Mouse (Mus musculus) lung, postnatal 25 days (tissue): ENCODE results near the gene Gas8.
A peak's percentile ranks its signal among the peaks of the same experiment; 100 is the strongest.
"Not testable (repeated sequence)": the region's sequence is repeated elsewhere in the genome, so short reads cannot be mapped to it uniquely, and the experiment has no call there.

Experiments
- DNase-seq: peaks from one replicate; pipeline ENCODE4 v3.0.0; 2022; ENCODE audit warnings: low spot score

Gas8 gene

GRCm38 (mm10) chr8:123518667-123519066 is at the start of gene Gas8:
Gene Gas8 (plus strand): TSS chr8:123518834.
- DNase-seq: peak; percentile 92

DNA sequence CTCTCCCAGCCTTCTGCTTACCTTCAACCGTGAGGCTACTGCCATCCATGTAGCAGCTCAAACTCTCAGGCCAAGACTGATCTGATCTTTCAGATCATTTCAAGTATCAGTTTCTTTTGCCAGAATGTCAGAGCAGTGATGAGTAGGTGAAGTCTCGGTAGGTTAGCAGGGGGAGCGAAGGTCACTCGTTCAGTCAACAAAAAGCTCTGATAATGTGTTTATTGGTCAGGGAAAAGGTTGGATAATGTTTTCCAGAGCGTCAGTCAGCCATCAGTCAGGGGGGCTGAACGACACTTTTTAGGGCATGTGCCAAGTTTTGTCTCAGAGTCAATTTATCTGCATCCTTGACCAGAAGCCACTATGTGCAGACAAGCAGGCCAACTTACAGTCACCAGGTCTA is 45.6 kb upstream of the Gas8 start:
- DNase-seq: not testable (repeated sequence)

GRCm38 (mm10) chr8:123474549-123474948 is 44.1 kb upstream of the Gas8 start:
- DNase-seq: not testable (repeated sequence)

GRCm38 (mm10) chr8:123476911-123477736 is 41.5 kb upstream of the Gas8 start:
- DNase-seq: peak; percentile 1

DNA sequence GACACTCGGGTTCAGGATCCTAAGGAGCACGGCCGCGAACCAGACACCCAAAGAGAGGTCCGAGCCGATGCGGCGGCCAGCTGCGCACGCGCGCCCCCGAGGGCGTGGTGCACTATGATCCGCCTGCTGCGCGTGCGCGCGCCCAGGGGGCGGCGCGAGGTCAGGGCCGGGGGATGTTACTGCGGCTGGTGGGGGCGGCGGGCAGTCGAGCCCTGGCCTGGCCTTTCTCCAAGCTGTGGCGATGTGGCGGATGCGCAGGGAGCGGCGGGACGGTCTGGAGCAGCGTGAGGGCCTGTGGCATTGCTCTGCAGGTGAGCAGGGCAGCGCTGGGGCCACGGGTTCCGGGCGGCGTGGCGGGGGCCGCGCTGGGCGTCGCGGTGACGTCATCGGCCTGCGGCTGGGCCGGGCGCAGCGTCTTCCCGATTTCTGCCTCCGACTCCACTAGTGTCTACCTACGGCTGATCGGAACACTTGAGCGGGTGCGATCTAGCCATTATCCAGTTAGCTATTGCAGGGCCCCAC is 40.8 kb upstream of the Gas8 start, which contains the start of gene Afg3l1:
Afg3l1 (plus strand) TSS at position 167 of the 522 bp plus-strand sequence.
- DNase-seq: peak; percentile 91

- peak; percentile 4 for DNase-seq
Measured at GRCm38 (mm10) chr8:123478456-123479218, 40.0 kb upstream of the Gas8 start.

DNA sequence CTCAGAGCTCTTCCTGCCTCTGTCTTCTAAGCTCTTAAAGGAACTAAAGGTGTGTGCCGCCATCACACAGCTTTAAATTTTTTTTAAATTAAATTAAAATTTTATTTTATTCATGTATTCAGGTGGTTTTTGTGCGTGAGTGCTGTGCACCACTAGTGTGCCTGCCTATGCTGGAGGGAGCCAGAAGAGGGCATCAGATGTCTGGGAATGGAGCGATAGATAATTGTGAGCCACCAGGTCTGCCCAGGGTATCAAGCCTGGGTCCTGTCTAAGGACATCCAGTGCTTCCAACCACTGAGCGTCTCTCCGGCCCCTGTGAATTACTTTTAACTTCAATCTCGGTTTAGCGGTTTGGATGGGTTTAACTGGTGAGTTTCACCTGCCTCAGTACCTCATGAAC is 36.0 kb upstream of the Gas8 start:
- DNase-seq: no peak

- peak; percentile 17 for DNase-seq
Measured at GRCm38 (mm10) chr8:123491280-123492075, 27.2 kb upstream of the Gas8 start.

DNA sequence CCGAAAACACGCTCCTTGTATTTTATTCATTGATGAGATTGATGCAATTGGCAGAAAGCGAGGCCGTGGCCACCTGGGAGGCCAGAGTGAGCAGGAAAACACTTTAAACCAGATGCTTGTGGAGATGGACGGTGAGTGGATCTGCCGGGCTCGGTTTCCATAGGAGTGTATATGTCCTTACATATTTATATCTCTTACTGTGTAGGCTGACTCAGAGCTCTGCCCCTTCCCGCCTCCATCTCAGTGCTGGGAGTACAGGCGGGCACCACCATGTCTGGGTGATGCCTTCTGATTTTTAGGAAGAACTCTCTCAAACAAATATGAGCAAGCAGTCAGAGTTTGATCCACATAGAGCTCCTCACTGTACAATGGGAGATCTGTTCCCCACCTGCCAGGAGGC is 25.7 kb upstream of the Gas8 start:
- no peak for DNase-seq

DNA sequence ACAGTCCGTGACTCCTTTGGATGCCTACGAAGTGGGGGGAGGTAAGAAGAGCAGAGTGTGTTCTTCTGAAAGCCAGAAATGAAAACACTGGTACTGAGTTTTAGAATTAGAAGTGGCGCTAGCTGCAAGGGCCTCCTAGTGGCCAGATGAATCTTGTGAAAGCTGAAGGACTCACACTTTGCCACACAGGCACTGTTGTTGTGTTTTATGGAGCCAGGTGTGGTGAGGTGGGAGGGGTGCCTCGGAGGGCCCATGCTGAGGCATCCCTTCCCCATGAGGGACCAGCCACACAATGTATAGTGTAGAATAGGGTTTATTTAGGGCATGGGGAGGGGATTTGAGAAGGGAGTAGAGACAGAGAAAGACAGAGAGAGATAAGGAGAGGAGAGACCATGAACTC is 20.9 kb upstream of the Gas8 start:
- no peak for DNase-seq

GRCm38 (mm10) chr8:123498963-123499362 is 19.7 kb upstream of the Gas8 start:
- no peak for DNase-seq

DNA sequence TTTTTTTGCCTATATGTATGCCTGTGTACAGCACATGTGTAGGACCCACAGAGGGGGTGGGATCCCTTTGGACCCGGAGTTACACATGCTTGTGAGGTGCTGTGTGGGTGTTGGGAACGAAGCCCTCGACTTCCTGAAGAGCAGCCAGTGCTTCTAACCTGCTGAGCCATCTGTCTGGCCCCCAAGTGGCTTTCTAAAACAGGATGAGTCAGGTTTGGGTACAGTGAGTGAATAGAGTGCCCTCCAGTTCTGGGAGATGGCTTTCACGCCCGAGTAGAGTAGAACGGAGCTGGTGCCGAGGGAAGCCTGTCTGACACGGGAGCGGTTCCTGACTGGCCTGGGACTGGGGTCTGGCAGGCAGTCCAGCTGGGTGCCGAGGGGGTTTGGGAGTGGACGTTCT is 19.1 kb upstream of the Gas8 start:
- no peak for DNase-seq

DNA sequence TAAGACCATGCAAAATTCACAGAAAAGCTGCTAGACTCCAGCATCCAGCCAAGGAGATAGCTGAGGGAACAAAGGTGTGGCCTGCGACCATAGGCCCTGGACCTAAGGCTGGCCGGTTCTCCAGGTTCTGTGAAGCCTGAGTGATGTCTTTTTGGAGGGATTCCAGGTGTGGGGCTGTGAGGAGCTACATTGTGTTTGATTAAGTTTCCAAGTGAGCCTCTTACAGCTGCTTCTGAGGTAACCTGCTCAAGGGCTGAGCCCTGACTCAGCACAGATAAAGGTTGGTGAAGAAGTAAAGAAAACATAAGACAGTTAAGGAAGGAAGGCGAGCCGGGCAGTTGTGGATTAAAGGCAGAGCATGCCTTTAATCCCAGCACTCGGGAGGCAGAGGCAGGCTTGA is 16.4 kb upstream of the Gas8 start:
- peak; percentile 11 for DNase-seq

- DNase-seq: no peak
Measured at GRCm38 (mm10) chr8:123503801-123504467, 14.7 kb upstream of the Gas8 start.

- DNase-seq: no peak
Measured at GRCm38 (mm10) chr8:123504591-123505195, 13.9 kb upstream of the Gas8 start.

DNA sequence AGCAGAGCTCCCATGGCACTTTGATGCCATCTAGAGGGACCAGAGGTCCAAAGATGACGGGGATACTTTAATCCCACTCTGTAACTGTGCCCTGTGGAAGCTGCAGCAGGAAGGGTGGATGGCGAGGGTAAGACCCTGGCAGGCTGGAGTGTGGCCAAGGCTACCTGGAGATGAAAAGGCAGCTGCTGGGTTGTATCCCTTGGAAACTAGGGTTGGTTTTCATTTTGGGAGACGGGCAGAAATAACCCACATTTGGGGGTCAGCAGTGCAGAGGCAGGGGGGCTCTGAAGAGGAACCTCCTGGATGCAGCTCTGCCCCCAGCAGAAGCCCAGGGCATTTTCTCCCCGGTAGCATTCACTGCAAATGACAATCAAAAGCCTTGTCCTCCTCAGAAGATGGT is 13.4 kb upstream of the Gas8 start:
- DNase-seq: no peak

DNA sequence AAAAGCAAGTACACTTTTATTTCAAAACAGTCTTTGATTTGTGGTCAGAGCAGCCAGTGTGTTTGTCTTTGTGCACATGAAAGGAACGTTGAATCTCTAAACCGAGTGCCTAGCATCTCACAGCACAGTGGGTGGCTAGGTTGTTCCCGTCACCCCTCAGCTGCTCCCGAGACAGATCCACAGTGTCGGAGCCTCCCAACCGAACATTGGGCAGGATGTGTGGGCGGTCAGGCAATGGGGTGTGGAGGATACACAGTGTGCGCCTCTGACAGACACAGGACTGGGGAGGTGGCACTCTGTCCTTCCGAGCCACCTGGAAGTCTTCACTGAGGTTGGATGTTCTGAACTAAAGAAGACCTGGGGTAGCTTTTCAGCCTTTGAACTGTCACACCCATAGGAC is 12.9 kb upstream of the Gas8 start:
- no peak for DNase-seq

DNA sequence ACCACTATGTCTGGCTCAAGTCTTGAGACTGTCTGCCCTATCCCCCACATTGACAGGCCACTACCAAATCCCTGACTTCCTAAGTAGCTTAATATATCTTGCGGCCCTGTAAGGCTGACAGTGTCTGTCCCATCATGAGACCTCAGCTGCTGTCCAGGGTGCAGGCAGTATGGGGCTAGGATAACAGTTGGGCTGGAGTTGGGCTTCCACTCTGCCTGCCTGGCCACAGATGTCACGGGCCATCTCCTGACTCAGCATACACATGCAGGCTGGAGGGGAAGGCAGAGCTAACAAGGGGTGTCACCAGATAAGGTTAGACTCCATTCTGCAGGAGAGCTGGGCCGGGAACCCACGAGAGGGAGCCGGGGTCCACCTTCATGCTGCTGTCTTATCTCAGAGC is 11.5 kb upstream of the Gas8 start:
- no peak for DNase-seq

- no peak for DNase-seq
Measured at GRCm38 (mm10) chr8:123510819-123511218, 7.8 kb upstream of the Gas8 start.

DNA sequence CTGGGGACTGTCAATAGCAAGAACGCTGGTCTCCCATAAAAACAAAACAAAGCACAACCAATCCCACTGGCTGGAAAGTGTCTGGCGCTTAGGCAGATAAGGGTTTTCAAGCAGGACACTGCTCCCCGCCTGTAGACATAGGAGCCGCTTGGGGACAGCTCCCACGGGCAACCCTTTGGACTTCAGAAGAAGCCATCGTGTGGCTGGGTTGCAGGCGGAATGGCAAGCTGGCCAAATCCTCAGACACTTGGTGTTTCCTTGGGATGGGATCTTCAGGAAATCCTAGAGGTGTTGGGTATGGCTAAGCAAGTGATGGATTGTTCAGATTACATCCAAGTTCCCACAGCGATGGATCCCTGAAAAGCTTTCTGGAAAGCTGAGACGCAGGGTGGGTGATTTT is 4.5 kb upstream of the Gas8 start:
- no peak for DNase-seq
